In the genomic region with DNA sequence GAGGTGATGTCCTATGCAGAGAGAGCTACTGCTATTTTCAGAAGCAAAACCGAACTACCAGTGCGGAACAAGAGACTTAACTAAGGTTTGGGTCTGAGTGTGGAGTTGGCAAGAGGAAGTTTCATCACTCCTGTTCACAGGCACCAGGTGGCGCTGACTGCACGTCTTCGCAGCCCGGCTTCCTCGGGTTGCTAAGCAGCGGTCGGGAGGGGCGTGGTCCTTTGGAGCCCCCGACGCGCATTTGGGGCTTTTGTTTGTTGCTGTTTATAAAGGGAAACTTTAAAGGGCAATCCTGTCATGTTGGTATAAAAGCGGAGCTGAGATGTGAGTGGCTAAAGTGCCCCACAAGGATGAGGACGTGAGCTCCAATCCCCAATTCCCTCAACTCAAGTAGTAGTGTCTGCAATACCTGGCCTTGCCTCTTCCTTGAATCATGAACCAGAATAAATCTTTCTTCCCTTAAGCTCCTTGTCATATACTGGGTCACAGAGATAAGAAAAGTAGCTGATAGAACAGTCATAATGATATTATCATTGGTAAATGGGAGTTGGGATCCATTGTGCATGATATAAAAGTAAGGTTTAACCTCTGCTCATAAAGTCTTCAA, we compare ENCODE assay signal across 9 mouse cellular contexts. TPM values are rescaled to one million over a fixed set of nuclear protein-coding genes. Genes with fewer than 3 reads are reported as not detected.
A peak's percentile ranks its signal among the peaks of the same experiment; 100 is the strongest.
DNase-seq lines count a peak whose midpoint lies in the region; ATAC-seq and TF ChIP-seq lines count a peak whose summit lies in the region.
"Had no signal": no experiment of that assay in that cellular context is flagged by ENCODE, and none has a peak within 500 bp of the region (broad histone marks: within the 10 kb centered on the region; RNA-seq: fewer than 3 reads in every experiment).

No protein-coding gene starts in this region.

- peak; percentile 7 for DNase-seq in adipocyte (ENCODE audit: low spot score)
- DNase-seq in cerebellum, postnatal 36 days: peak; percentile 77 to 78
- peak; percentile 25 for DNase-seq in gastrocnemius, adult 18-20 months (ENCODE audit: low spot score)
- peak; percentile 90 for DNase-seq in hindbrain, postnatal 0 days (ENCODE audit: low spot score)
- DNase-seq in left cerebral cortex, adult 2 months (ENCODE audit: extremely low spot score in 1 of 2, low spot score in 2 of 2): peak; percentile 81 to 84
- peak; percentile 70 for DNase-seq in mesoderm, embryonic 11.5 days (ENCODE audit: low read depth, low spot score)

- 3% methylated on average over 15 of the region's 15 CpGs for WGBS in hindbrain, postnatal 0 days
- 3% methylated on average over 15 of the region's 15 CpGs for WGBS in small intestine, adult 2 months

- no peaks in the 10 kb centered on the region; the same call in 1 of the 2 replicates for H3K4me1 ChIP-seq in hindbrain, postnatal 0 days (ENCODE audit: insufficient read depth, low read length)
- H3K4me1 ChIP-seq in small intestine, adult 2 months (ENCODE audit: control insufficient read depth, insufficient read depth, insufficient read length, low read length): no peaks in the 10 kb centered on the region

- intact Hi-C loops in left cerebral cortex, adult 2 months (cut with DNase I): loop anchor here (1.0 to 5.0 kb wide), 3 partner anchors 124 to 306 kb away; no protein-coding TSS in a partner anchor

- TF ChIP-seq CTCF in hindbrain, postnatal 0 days (IDR thresholded peaks at IDR 0.05; ENCODE audit: low read depth): peak; percentile 91
- TF ChIP-seq CTCF in left cerebral cortex, adult 2 months (IDR thresholded peaks at IDR 0.05): peak; percentile 85
- TF ChIP-seq CTCF in small intestine, adult 2 months (IDR thresholded peaks at IDR 0.05; ENCODE audit: extremely low read depth, insufficient read length, insufficient replicate concordance, low read depth, low read length): peak; percentile 44; the same call in 1 of the 2 replicates

- no peaks in the 10 kb centered on the region for H3K9me3 ChIP-seq in hindbrain, postnatal 0 days (ENCODE audit: low read length)
- H3K9me3 ChIP-seq: megakaryocyte, embryonic 14.5 days had no signal

- TF ChIP-seq POLR2A in small intestine, adult 2 months (IDR thresholded peaks at IDR 0.05; ENCODE audit: low read depth, low read length): no peak

- H3K27me3 ChIP-seq in hindbrain, postnatal 0 days (ENCODE audit: insufficient read depth, low read length): no peaks in the 10 kb centered on the region
- no peaks in the 10 kb centered on the region; the same call in 1 of the 2 replicates for H3K27me3 ChIP-seq in small intestine, adult 2 months (ENCODE audit: control insufficient read depth, insufficient read depth, low read length)

- H3K27ac ChIP-seq in hindbrain, postnatal 0 days: no peak overlapping the region
- H3K27ac ChIP-seq in left cerebral cortex, adult 2 months: 0 out of 2 replicates have a peak overlapping the region, but pooled peaks have one; percentile 28
- H3K27ac ChIP-seq in small intestine, adult 2 months (ENCODE audit: insufficient read depth, low read depth, low read length): no peak overlapping the region

- ATAC-seq in hindbrain, postnatal 0 days: peak; percentile 80
- no peak for ATAC-seq in erythroblast, adult 5-6 weeks (replicated peaks; ENCODE audit: low FRiP score, poor library complexity, severe bottlenecking)

- H3K9ac ChIP-seq in hindbrain, postnatal 0 days (replicated peaks; ENCODE audit: low read length): no peak overlapping the region

- no peaks in the 10 kb centered on the region for H3K36me3 ChIP-seq in hindbrain, postnatal 0 days (ENCODE audit: insufficient read depth, low read length)
- no peaks in the 10 kb centered on the region for H3K36me3 ChIP-seq in small intestine, adult 2 months (ENCODE audit: control insufficient read depth, insufficient read depth, low read length)

- peak overlapping the region; percentile 51 for H3K4me2 ChIP-seq in hindbrain, postnatal 0 days (ENCODE audit: low read depth, low read length)

- H3K4me3 ChIP-seq in hindbrain, postnatal 0 days (ENCODE audit: low read length): peak overlapping the region; percentile 23; the same call in 1 of the 2 replicates
- H3K4me3 ChIP-seq in left cerebral cortex, adult 2 months: no peak overlapping the region
- no peak overlapping the region for H3K4me3 ChIP-seq in small intestine, adult 2 months (ENCODE audit: low read depth, low read length)
- H3K4me3 ChIP-seq: megakaryocyte, embryonic 14.5 days had no signal

RNA-seq across cellular contexts. Expression of gene Slc35f3, which starts 40.1 kb away (rescaled TPM):
- under 1 TPM in 1 of 2 experiments, not detected in 1; 0.33 TPM for total RNA-seq in gastrocnemius, adult 18-20 months (2021)
- total RNA-seq in hindbrain, postnatal 0 days (2014; rRNA removed): 3.8 and 6.1 TPM in 2 replicates
- polyA plus RNA-seq in hindbrain, postnatal 0 days (2015; fragmentation: Nextera tagmentation; extraction: Ambion mirVana): 6.1 and 6.5 TPM in 2 replicates
- 10 to 100 TPM; 36.9 to 42.5 TPM for total RNA-seq in left cerebral cortex, adult 2 months (2021)
- not detected in 2 replicates for polyA plus RNA-seq in small intestine, adult 2 months (2012; rRNA removed)
- not detected in 2 replicates for total RNA-seq in erythroblast, adult 5-6 weeks (2015; ENCODE audit: low replicate concordance)
- total RNA-seq in erythroblast, adult 5-6 weeks (2017; ENCODE audit: low replicate concordance): not detected in 2 replicates

Comparison
In these comparisons a context has a peak if more than half of its experiments do, and no peak if none do; other contexts are left out.
1. DNase-seq: peak in every context shown above with its lines; median percentile 90 in hindbrain, postnatal 0 days; 82 in left cerebral cortex, adult 2 months; 78 in cerebellum, postnatal 36 days; 70 in mesoderm, embryonic 11.5 days; 25 in gastrocnemius, adult 18-20 months; 7 in adipocyte.